Mouse (Mus musculus): ENCODE results near the gene Myb.

Gene Myb

GRCm38 (mm10) chr10:21089541-21089940 lies 71.2 kb downstream of the Myb start:
- in situ Hi-C loops (cut with MboI; ENCODE audit: low sequenced_read_pairs), result no loop called here

- in situ Hi-C loops (cut with MboI; ENCODE audit: low sequenced_read_pairs), result no loop called here
Measured at GRCm38 (mm10) chr10:21087614-21088232, 73.1 kb downstream of the Myb start.

DNA sequence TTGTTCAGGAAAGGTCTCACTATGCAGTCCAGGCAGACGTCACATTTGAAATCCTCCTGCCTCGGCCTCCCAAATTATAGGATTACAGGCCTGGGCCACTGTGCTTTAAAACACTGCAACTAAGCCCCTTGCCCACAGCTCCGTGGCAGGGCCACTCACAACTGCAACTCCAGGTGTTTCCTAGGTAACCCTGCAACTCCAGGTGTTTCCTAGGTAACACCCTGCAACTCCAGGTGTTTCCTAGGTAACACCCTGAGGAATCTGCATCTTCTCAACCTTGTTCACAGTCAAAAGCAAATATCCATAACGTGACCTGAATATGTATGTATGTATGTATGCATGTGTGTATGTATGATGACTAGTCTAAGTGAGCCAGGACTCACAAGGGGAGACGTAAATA lies 75.7 kb downstream of the Myb start:
- in situ Hi-C loops (cut with MboI; ENCODE audit: low sequenced_read_pairs), result no loop called here

GRCm38 (mm10) chr10:21083391-21083918 lies 77.3 kb downstream of the Myb start:
- in situ Hi-C loops (cut with MboI; ENCODE audit: low sequenced_read_pairs), result no loop called here

GRCm38 (mm10) chr10:21082447-21082846 lies 78.3 kb downstream of the Myb start:
- in situ Hi-C loops (cut with MboI; ENCODE audit: low sequenced_read_pairs), result no loop called here

- in situ Hi-C loops (cut with MboI; ENCODE audit: low sequenced_read_pairs), result no loop called here
Measured at GRCm38 (mm10) chr10:21077151-21077719, 83.5 kb downstream of the Myb start.

DNA sequence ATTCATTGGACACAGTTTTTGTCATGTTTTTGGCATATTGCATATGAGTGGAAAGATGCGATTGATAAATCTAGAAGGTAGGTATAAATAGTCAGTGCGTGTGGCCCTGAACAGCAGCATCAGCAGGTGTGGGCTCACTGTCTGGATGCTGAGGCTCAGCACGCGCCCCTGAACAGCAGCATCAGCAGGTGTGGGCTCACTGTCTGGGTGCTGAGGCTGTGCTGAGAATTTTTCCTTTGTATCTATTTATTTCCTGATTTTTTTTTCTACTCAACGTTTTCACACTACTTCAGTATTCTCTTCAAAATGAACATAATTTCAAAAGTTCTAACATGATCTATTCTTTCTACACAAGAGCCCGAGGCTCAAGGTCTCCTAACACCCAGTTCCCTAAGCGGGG lies 84.1 kb downstream of the Myb start:
- in situ Hi-C loops (cut with MboI; ENCODE audit: low sequenced_read_pairs), result no loop called here

- in situ Hi-C loops (cut with MboI; ENCODE audit: low sequenced_read_pairs), result no loop called here
Measured at GRCm38 (mm10) chr10:21076137-21076536, 84.6 kb downstream of the Myb start.
